Mouse (Mus musculus) bone marrow macrophage, adult 2 months (primary cell): ENCODE measurements around the gene Trappc3.

ENCODE experiments used
- CTCF ChIP-seq: IDR thresholded peaks from 2 replicates; pipeline ENCODE4 v1.5.1; 2012; ENCODE audit warnings: low read depth, mild to moderate bottlenecking, low read length, moderate library complexity
- POLR2A ChIP-seq: IDR thresholded peaks from 2 replicates; pipeline ENCODE4 v1.6.1; 2012; ENCODE audit warnings: mild to moderate bottlenecking, low read depth, low read length, borderline replicate concordance

DNA sequence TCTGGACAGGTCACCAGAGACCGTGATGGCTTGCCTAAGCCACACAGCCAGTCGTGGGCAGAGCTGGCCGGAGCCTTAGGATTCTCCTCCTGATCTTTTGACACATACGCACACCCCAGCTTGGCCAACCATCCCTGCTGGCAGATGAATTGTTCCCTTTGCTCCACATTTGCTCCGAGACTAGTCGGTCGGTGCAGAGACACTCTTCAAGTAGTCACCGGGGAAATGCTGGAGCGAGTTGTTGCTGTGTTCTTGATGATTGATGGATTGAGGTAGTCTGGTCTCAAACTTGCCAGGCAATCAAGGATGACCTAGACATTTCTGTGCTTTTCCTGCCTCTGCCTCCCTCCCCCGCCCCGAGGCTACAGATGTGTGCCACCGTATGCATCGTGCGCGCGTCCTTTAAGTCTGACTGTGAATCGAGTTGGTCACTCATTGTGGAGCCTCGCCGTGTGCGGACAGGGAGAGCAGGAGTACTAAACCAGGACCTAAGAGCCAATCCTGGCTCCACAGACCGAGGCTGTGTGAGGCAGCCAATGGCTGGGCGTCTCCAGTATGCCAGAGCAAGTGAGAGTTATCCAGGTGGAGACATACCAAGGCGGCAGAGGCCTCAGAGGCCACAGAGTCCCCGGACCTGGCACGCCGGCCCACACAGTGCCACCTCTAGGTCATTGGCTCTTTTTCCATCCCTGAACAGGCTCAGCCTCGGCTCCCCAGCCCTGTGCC, 39.6 kb downstream of the Trappc3 start:
- TF ChIP-seq POLR2A (no peak), CTCF (no peak)
